Mouse (Mus musculus) heart, postnatal 0 days (tissue): ENCODE results near the gene Vezt.

Experiments used
- CTCF ChIP-seq: IDR thresholded peaks from 2 replicates; pipeline ENCODE4 v1.5.1; 2016; ENCODE audit warnings: antibody characterized with exemption, control low read depth, low read depth
- EP300 ChIP-seq: IDR thresholded peaks from 2 replicates; pipeline ENCODE4 v1.6.1; 2016; ENCODE audit warnings: antibody characterized with exemption, low read depth

GRCm38 (mm10) chr10:94009991-94010679 lies 25.5 kb downstream of the Vezt start:
- TF ChIP-seq CTCF (no peak), EP300 (no peak)
